Mouse (Mus musculus): Measurements from ENCODE around the gene Cend1. TPM values are rescaled to one million over a fixed set of nuclear protein-coding genes. Genes with fewer than 3 reads are reported as not detected.

The Cend1 gene
- polyA plus RNA-seq (2015; fragmentation: Nextera tagmentation; extraction: Ambion mirVana), result 0.17 TPM in 1 of 2 replicates, not detected in the other

GRCm38 (mm10) chr7:141429310-141429709, at the start of gene Cend1:
TSS of gene Cend1 (minus strand) at chr7:141429491.

GRCm38 (mm10) chr7:141475011-141475804, 45.9 kb upstream of the Cend1 start, which contains the start of the genes Polr2l and Tspan4:
TSS of gene Polr2l (minus strand) at chr7:141475132.
TSS of gene Tspan4 (plus strand) at chr7:141475240.

GRCm38 (mm10) chr7:141467230-141468030, 38.1 kb upstream of the Cend1 start, which contains the start of gene Cd151:
TSS of gene Cd151 (plus strand) at chr7:141467392.

GRCm38 (mm10) chr7:141460391-141461113, 31.3 kb upstream of the Cend1 start, which contains the start of gene Cracr2b:
TSS of gene Cracr2b (plus strand) at chr7:141461094.

GRCm38 (mm10) chr7:141454967-141455551, 25.8 kb upstream of the Cend1 start, which contains the start of gene Pnpla2:
TSS of gene Pnpla2 (plus strand) at chr7:141455198.

GRCm38 (mm10) chr7:141447110-141447991, 18.1 kb upstream of the Cend1 start, which contains the start of gene Rplp2:
TSS of gene Rplp2 (plus strand) at chr7:141447370.

GRCm38 (mm10) chr7:141443828-141444237, 14.5 kb upstream of the Cend1 start, which contains the start of gene Pidd1:
TSS of gene Pidd1 (minus strand) at chr7:141444025.

GRCm38 (mm10) chr7:141437178-141438120, 8.2 kb upstream of the Cend1 start, which contains the start of gene Slc25a22:
TSS of gene Slc25a22 (minus strand) at chr7:141437892.

GRCm38 (mm10) chr7:141413809-141414584, 15.3 kb downstream of the Cend1 start, which contains the start of gene Gatd1:
TSS of gene Gatd1 (minus strand) at chr7:141414136.

GRCm38 (mm10) chr7:141391625-141392551, 37.4 kb downstream of the Cend1 start, which contains the start of gene Taldo1:
TSS of gene Taldo1 (plus strand) at chr7:141392199.

Other genes with a start within 250 kb of the Cend1 start
- 62.2 and 63.7 TPM in 2 replicates for gene Hras, start 235.5 kb downstream of the Cend1 start, polyA plus RNA-seq (2015; fragmentation: Nextera tagmentation; extraction: Ambion mirVana)
- gene Lrrc56, start 235.3 kb downstream of the Cend1 start, polyA plus RNA-seq (2015; fragmentation: Nextera tagmentation; extraction: Ambion mirVana), result 4.3 and 4.7 TPM in 2 replicates
- gene Lmntd2, start 215.4 kb downstream of the Cend1 start, polyA plus RNA-seq (2015; fragmentation: Nextera tagmentation; extraction: Ambion mirVana), result 0.22 and 0.33 TPM in 2 replicates
- 9.9 and 12.2 TPM in 2 replicates for gene Rassf7, start 213.6 kb downstream of the Cend1 start, polyA plus RNA-seq (2015; fragmentation: Nextera tagmentation; extraction: Ambion mirVana)
- 32.7 and 37.2 TPM in 2 replicates for gene Phrf1, start 200.7 kb downstream of the Cend1 start, polyA plus RNA-seq (2015; fragmentation: Nextera tagmentation; extraction: Ambion mirVana)
- 32.5 and 46.0 TPM in 2 replicates for gene Irf7, start 163.0 kb downstream of the Cend1 start, polyA plus RNA-seq (2015; fragmentation: Nextera tagmentation; extraction: Ambion mirVana)
- gene Cdhr5, start 152.7 kb downstream of the Cend1 start, polyA plus RNA-seq (2015; fragmentation: Nextera tagmentation; extraction: Ambion mirVana), result 0.07 and 0.11 TPM in 2 replicates
- gene Sct, start 150.4 kb downstream of the Cend1 start, polyA plus RNA-seq (2015; fragmentation: Nextera tagmentation; extraction: Ambion mirVana), result 10.2 and 15.9 TPM in 2 replicates
- gene Drd4, start 137.5 kb downstream of the Cend1 start, polyA plus RNA-seq (2015; fragmentation: Nextera tagmentation; extraction: Ambion mirVana), result 0.10 and 0.55 TPM in 2 replicates
- gene Deaf1, start 101.8 kb downstream of the Cend1 start, polyA plus RNA-seq (2015; fragmentation: Nextera tagmentation; extraction: Ambion mirVana), result 26.7 and 31.4 TPM in 2 replicates
- gene Tmem80, start 101.8 kb downstream of the Cend1 start, polyA plus RNA-seq (2015; fragmentation: Nextera tagmentation; extraction: Ambion mirVana), result 25.3 and 26.4 TPM in 2 replicates
- 1.6 and 2.0 TPM in 2 replicates for gene Eps8l2, start 90.6 kb downstream of the Cend1 start, polyA plus RNA-seq (2015; fragmentation: Nextera tagmentation; extraction: Ambion mirVana)
- gene Taldo1, start 37.3 kb downstream of the Cend1 start, polyA plus RNA-seq (2015; fragmentation: Nextera tagmentation; extraction: Ambion mirVana), result 532 and 557 TPM in 2 replicates
- 27.9 and 38.0 TPM in 2 replicates for gene Gatd1, start 15.4 kb downstream of the Cend1 start, polyA plus RNA-seq (2015; fragmentation: Nextera tagmentation; extraction: Ambion mirVana)
- gene Slc25a22, start 8.4 kb upstream of the Cend1 start, polyA plus RNA-seq (2015; fragmentation: Nextera tagmentation; extraction: Ambion mirVana), result 9.6 and 12.0 TPM in 2 replicates
- gene Pidd1, start 14.5 kb upstream of the Cend1 start, polyA plus RNA-seq (2015; fragmentation: Nextera tagmentation; extraction: Ambion mirVana), result 11.9 and 14.1 TPM in 2 replicates
- 1,725 and 1,765 TPM in 2 replicates for gene Rplp2, start 17.9 kb upstream of the Cend1 start, polyA plus RNA-seq (2015; fragmentation: Nextera tagmentation; extraction: Ambion mirVana)
- gene Pnpla2, start 25.7 kb upstream of the Cend1 start, polyA plus RNA-seq (2015; fragmentation: Nextera tagmentation; extraction: Ambion mirVana), result 23.6 and 27.5 TPM in 2 replicates
- 12.7 and 15.8 TPM in 2 replicates for gene Cracr2b, start 31.6 kb upstream of the Cend1 start, polyA plus RNA-seq (2015; fragmentation: Nextera tagmentation; extraction: Ambion mirVana)
- 9.2 and 10.5 TPM in 2 replicates for gene Cd151, start 37.9 kb upstream of the Cend1 start, polyA plus RNA-seq (2015; fragmentation: Nextera tagmentation; extraction: Ambion mirVana)
- gene Polr2l, start 45.6 kb upstream of the Cend1 start, polyA plus RNA-seq (2015; fragmentation: Nextera tagmentation; extraction: Ambion mirVana), result 56.8 and 65.1 TPM in 2 replicates
- 65.7 and 84.5 TPM in 2 replicates for gene Tspan4, start 45.7 kb upstream of the Cend1 start, polyA plus RNA-seq (2015; fragmentation: Nextera tagmentation; extraction: Ambion mirVana)
- 14.0 and 14.6 TPM in 2 replicates for gene Chid1, start 110.4 kb upstream of the Cend1 start, polyA plus RNA-seq (2015; fragmentation: Nextera tagmentation; extraction: Ambion mirVana)
- 49.8 and 51.2 TPM in 2 replicates for gene Ap2a2, start 132.7 kb upstream of the Cend1 start, polyA plus RNA-seq (2015; fragmentation: Nextera tagmentation; extraction: Ambion mirVana)
- gene Muc6, start 225.8 kb upstream of the Cend1 start, polyA plus RNA-seq (2015; fragmentation: Nextera tagmentation; extraction: Ambion mirVana), result 6.2 and 7.0 TPM in 2 replicates

Data from spleen, postnatal 0 days (tissue).